Mouse (Mus musculus) heart, adult 18-20 months (tissue): ENCODE measurements around the gene Slc26a8. TPM values are rescaled to one million over a fixed set of nuclear protein-coding genes. Genes with fewer than 3 reads are reported as not detected.
A peak's percentile ranks its signal among the peaks of the same experiment; 100 is the strongest.

ENCODE experiments used
- DNase-seq, 2 experiments: peaks; one replicate each; pipeline ENCODE4 v3.0.0; 2021 to 2022; ENCODE audit warnings: mixed read lengths in 1 of 2
- total RNA-seq, 2 experiments: library from RNA; stranded (reverse); gene quantifications; 2 replicates each; pipeline ENCODE4 v1.2.3; 2021

The Slc26a8 gene
- total RNA-seq, 2 experiments from 2014 or later: 0.39 TPM; not detected in 1

- peak; percentile 71 to 80 for DNase-seq
Observed at GRCm38 (mm10) chr17:28591476-28591875, 98.6 kb downstream of the Slc26a8 start.

- no peak for DNase-seq
Observed at GRCm38 (mm10) chr17:28590596-28590995, 99.4 kb downstream of the Slc26a8 start.

GRCm38 (mm10) chr17:28588591-28588990, 101.4 kb downstream of the Slc26a8 start:
- DNase-seq: no peak

Other genes with a start within 250 kb of the Slc26a8 start
- gene Fkbp5, start 172.7 kb downstream of the Slc26a8 start, total RNA-seq: 100 to 1,000 TPM in 1 of 2 experiments, 10 to 100 TPM in 1; 65.4 to 103 TPM
- not detected for gene Armc12, start 159.4 kb downstream of the Slc26a8 start, total RNA-seq
- not detected for gene Clpsl2, start 140.8 kb downstream of the Slc26a8 start, total RNA-seq
- not detected for gene Clps, start 129.5 kb downstream of the Slc26a8 start, total RNA-seq
- not detected for gene Lhfpl5, start 114.6 kb downstream of the Slc26a8 start, total RNA-seq
- 10 to 100 TPM; 33.7 to 36.3 TPM for gene Srpk1, start 67.5 kb downstream of the Slc26a8 start, total RNA-seq
- 10 to 100 TPM; 51.3 to 59.4 TPM for gene Mapk14, start 1.1 kb upstream of the Slc26a8 start, total RNA-seq
- under 1 TPM in 1 of 2 experiments, not detected in 1; 0.67 TPM for gene AC170998.1, start 35.9 kb upstream of the Slc26a8 start, total RNA-seq
- gene Mapk13, start 79.1 kb upstream of the Slc26a8 start, total RNA-seq: under 1 TPM in 1 of 2 experiments, not detected in 1; 0.46 TPM
- 10 to 100 TPM; 14.8 to 19.6 TPM for gene Brpf3, start 110.9 kb upstream of the Slc26a8 start, total RNA-seq
- not detected for gene Pnpla1, start 168.2 kb upstream of the Slc26a8 start, total RNA-seq
- gene 4930539E08Rik, start 225.1 kb upstream of the Slc26a8 start, total RNA-seq: under 1 TPM in 1 of 2 experiments, not detected in 1; 0.08 TPM